ENCODE assay signal across 31 mouse cellular contexts in the genomic region with DNA sequence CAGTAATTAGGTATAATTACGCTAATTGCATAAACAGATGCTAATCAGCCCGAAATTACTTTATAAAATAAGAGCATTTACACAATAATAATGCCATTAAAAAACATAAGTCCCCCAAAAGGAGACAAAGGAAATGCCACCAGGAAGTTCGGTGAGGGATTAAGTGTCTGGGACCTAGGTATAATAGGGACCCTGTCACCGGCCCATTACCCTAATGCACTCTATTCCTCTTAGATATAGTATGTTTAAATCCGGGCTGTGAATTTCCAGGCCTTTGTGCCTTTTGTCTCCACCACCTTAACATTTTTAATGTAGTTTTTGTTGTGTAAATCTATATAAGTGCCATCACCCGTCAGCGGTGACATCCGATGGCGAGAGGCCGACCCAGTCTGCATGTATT.
A peak's percentile ranks its signal among the peaks of the same experiment; 100 is the strongest.
DNase-seq lines count a peak whose midpoint lies in the region; ATAC-seq lines count a peak whose summit lies in the region.
"Had no signal": no experiment of that assay in that cellular context is flagged by ENCODE, and none has a peak within 500 bp of the region (broad histone marks: within the 10 kb centered on the region; RNA-seq: fewer than 3 reads in every experiment).

No protein-coding gene starts in this region.

- ATAC-seq in forebrain, embryonic 16.5 days = no peak
- ATAC-seq in midbrain, embryonic 14.5 days (ENCODE audit: low FRiP score, low TSS enrichment) = no peak
- ATAC-seq in midbrain, embryonic 15.5 days (replicated peaks) = no peak
- ATAC-seq in forebrain, embryonic 13.5 days = 0 out of 2 replicates have a peak, but pooled peaks have one; percentile 33
- ATAC-seq: activated CD4-positive, CD25-positive, alpha-beta regulatory T cell, adult 4 months; hindbrain, postnatal 0 days; inflammation-experienced regulatory T-cells, adult 6 months; intestine, embryonic 16.5 days; Patski had no signal

- 54% methylated on average over 10 of the region's 10 CpGs for WGBS in forebrain, embryonic 10.5 days
- WGBS in forebrain, embryonic 16.5 days = 14% methylated on average over 10 of the region's 10 CpGs
- 37% methylated on average over 10 of the region's 10 CpGs for WGBS in midbrain, embryonic 14.5 days
- WGBS in midbrain, embryonic 15.5 days = 40% methylated on average over 10 of the region's 10 CpGs
- 24% methylated on average over 10 of the region's 10 CpGs for WGBS in forebrain, embryonic 13.5 days
- 82% methylated on average over 10 of the region's 10 CpGs for WGBS in heart, embryonic 10.5 days

- H3K4me3 ChIP-seq in forebrain, embryonic 10.5 days = no peak overlapping the region
- no peak overlapping the region for H3K4me3 ChIP-seq in forebrain, embryonic 16.5 days (replicated peaks; ENCODE audit: low read length)
- no peak overlapping the region for H3K4me3 ChIP-seq in midbrain, embryonic 14.5 days (replicated peaks; ENCODE audit: low read depth, low read length)
- no peak overlapping the region for H3K4me3 ChIP-seq in midbrain, embryonic 15.5 days
- no peak overlapping the region for H3K4me3 ChIP-seq in forebrain, embryonic 13.5 days
- no peak overlapping the region for H3K4me3 ChIP-seq in heart, embryonic 10.5 days
- H3K4me3 ChIP-seq: heart, adult 2 months; heart, embryonic 12.5 days; heart, embryonic 15.5 days; hindbrain, embryonic 10.5 days had no signal

- 0 out of 2 replicates have a peak overlapping the region, but pooled peaks have one; percentile 12 for H3K27ac ChIP-seq in forebrain, embryonic 10.5 days
- H3K27ac ChIP-seq in forebrain, embryonic 16.5 days (ENCODE audit: low read length) = no peak overlapping the region
- H3K27ac ChIP-seq in midbrain, embryonic 14.5 days (replicated peaks; ENCODE audit: low read depth, low read length) = no peak overlapping the region
- no peak overlapping the region for H3K27ac ChIP-seq in midbrain, embryonic 15.5 days
- H3K27ac ChIP-seq in forebrain, embryonic 13.5 days = no peak overlapping the region
- no peak overlapping the region for H3K27ac ChIP-seq in heart, embryonic 10.5 days
- H3K27ac ChIP-seq: heart, adult 2 months; heart, embryonic 15.5 days; hindbrain, embryonic 10.5 days; hindbrain, embryonic 14.5 days; hindbrain, postnatal 0 days had no signal

- H3K27me3 ChIP-seq in forebrain, embryonic 10.5 days (ENCODE audit: poor library complexity, severe bottlenecking) = peaks cover 8% of the 10 kb centered on the region
- peaks cover 4% of the 10 kb centered on the region; the same call in 1 of the 2 replicates for H3K27me3 ChIP-seq in forebrain, embryonic 16.5 days (replicated peaks; ENCODE audit: control insufficient read depth, insufficient read depth, low read length)
- H3K27me3 ChIP-seq in midbrain, embryonic 14.5 days (ENCODE audit: control insufficient read depth, insufficient read depth, low read length) = no peaks in the 10 kb centered on the region
- H3K27me3 ChIP-seq in midbrain, embryonic 15.5 days (replicated peaks) = no peaks in the 10 kb centered on the region
- peaks cover 43% of the 10 kb centered on the region for H3K27me3 ChIP-seq in forebrain, embryonic 13.5 days
- no peaks in the 10 kb centered on the region for H3K27me3 ChIP-seq in heart, embryonic 10.5 days (ENCODE audit: insufficient read depth, poor library complexity, severe bottlenecking)
- H3K27me3 ChIP-seq: CH12.LX; heart, embryonic 12.5 days; heart, embryonic 15.5 days had no signal

- peaks cover 18% of the 10 kb centered on the region for H3K4me1 ChIP-seq in forebrain, embryonic 10.5 days
- peaks cover 3% of the 10 kb centered on the region; the same call in 1 of the 2 replicates for H3K4me1 ChIP-seq in forebrain, embryonic 16.5 days (replicated peaks; ENCODE audit: control insufficient read depth, insufficient read depth, low read length)
- no peaks in the 10 kb centered on the region for H3K4me1 ChIP-seq in midbrain, embryonic 14.5 days (ENCODE audit: control insufficient read depth, insufficient read depth, low read length)
- H3K4me1 ChIP-seq in midbrain, embryonic 15.5 days = 0 out of 2 replicates have a peak, but pooled peaks cover 5% of the 10 kb centered on the region
- peaks cover 9% of the 10 kb centered on the region for H3K4me1 ChIP-seq in forebrain, embryonic 13.5 days
- no peaks in the 10 kb centered on the region for H3K4me1 ChIP-seq in heart, embryonic 10.5 days
- H3K4me1 ChIP-seq: heart, embryonic 12.5 days; heart, embryonic 15.5 days had no signal

- DNase-seq in forebrain, embryonic 10.5 days (ENCODE audit: extremely low spot score, low spot score) = no peak
- peak; percentile 24 for DNase-seq in midbrain, embryonic 14.5 days
- DNase-seq in adrenal gland, adult 2 months = no peak
- DNase-seq in heart, embryonic 10.5 days (ENCODE audit: low spot score) = no peak
- DNase-seq: adrenal gland, postnatal 10 days; adrenal gland, postnatal 36 days; B cell, adult 2 months; cerebellum, adult 11 months; cerebellum, adult 2 months; cerebellum, adult 9-11 months; cerebellum, postnatal 25 days; gastrocnemius, postnatal 25 days; heart, adult 2 months; heart, postnatal 10 days; heart, postnatal 36 days; kidney, adult 18-20 months; kidney, adult 9 months had no signal

- no peak overlapping the region for H3K9ac ChIP-seq in forebrain, embryonic 16.5 days (replicated peaks; ENCODE audit: low read depth, low read length)
- no peak overlapping the region for H3K9ac ChIP-seq in midbrain, embryonic 14.5 days (replicated peaks; ENCODE audit: low read length)
- no peak overlapping the region for H3K9ac ChIP-seq in midbrain, embryonic 15.5 days
- no peak overlapping the region for H3K9ac ChIP-seq in forebrain, embryonic 13.5 days
- H3K9ac ChIP-seq: heart, embryonic 12.5 days; heart, embryonic 15.5 days; hindbrain, embryonic 14.5 days had no signal

- H3K36me3 ChIP-seq in forebrain, embryonic 10.5 days (replicated peaks) = no peaks in the 10 kb centered on the region
- H3K36me3 ChIP-seq in forebrain, embryonic 16.5 days (ENCODE audit: control insufficient read depth, insufficient read depth) = no peaks in the 10 kb centered on the region
- H3K36me3 ChIP-seq in midbrain, embryonic 14.5 days (ENCODE audit: control insufficient read depth, insufficient read depth, low read length) = no peaks in the 10 kb centered on the region
- no peaks in the 10 kb centered on the region for H3K36me3 ChIP-seq in midbrain, embryonic 15.5 days (replicated peaks)
- no peaks in the 10 kb centered on the region for H3K36me3 ChIP-seq in forebrain, embryonic 13.5 days (ENCODE audit: poor library complexity, severe bottlenecking)
- H3K36me3 ChIP-seq in heart, embryonic 10.5 days = no peaks in the 10 kb centered on the region
- H3K36me3 ChIP-seq: G1E; heart, embryonic 12.5 days; heart, embryonic 15.5 days; hindbrain, embryonic 10.5 days had no signal

- no peaks in the 10 kb centered on the region for H3K9me3 ChIP-seq in forebrain, embryonic 10.5 days
- H3K9me3 ChIP-seq in forebrain, embryonic 16.5 days (ENCODE audit: control insufficient read depth, low read length) = no peaks in the 10 kb centered on the region
- H3K9me3 ChIP-seq in midbrain, embryonic 14.5 days (ENCODE audit: control insufficient read depth, low read length) = no peaks in the 10 kb centered on the region
- no peaks in the 10 kb centered on the region for H3K9me3 ChIP-seq in midbrain, embryonic 15.5 days
- no peaks in the 10 kb centered on the region for H3K9me3 ChIP-seq in forebrain, embryonic 13.5 days (replicated peaks)
- no peaks in the 10 kb centered on the region for H3K9me3 ChIP-seq in heart, embryonic 10.5 days
- H3K9me3 ChIP-seq: heart, embryonic 12.5 days; heart, embryonic 15.5 days; hindbrain, embryonic 10.5 days had no signal

- H3K4me2 ChIP-seq in forebrain, embryonic 16.5 days (ENCODE audit: low read length) = no peak overlapping the region
- no peak overlapping the region for H3K4me2 ChIP-seq in midbrain, embryonic 14.5 days (ENCODE audit: low read length)
- H3K4me2 ChIP-seq in midbrain, embryonic 15.5 days = no peak overlapping the region
- H3K4me2 ChIP-seq in forebrain, embryonic 13.5 days = no peak overlapping the region
- H3K4me2 ChIP-seq: heart, embryonic 12.5 days; heart, embryonic 15.5 days; hindbrain, embryonic 14.5 days had no signal
